Mouse (Mus musculus): Measurements from ENCODE around the gene Per1. TPM values are rescaled to one million over a fixed set of nuclear protein-coding genes. Genes with fewer than 3 reads are reported as not detected.
A peak's percentile ranks its signal among the peaks of the same experiment; 100 is the strongest.

Gene Per1
- polyA plus RNA-seq, 1 experiment from 2014 or later: 15.4 TPM

DNA sequence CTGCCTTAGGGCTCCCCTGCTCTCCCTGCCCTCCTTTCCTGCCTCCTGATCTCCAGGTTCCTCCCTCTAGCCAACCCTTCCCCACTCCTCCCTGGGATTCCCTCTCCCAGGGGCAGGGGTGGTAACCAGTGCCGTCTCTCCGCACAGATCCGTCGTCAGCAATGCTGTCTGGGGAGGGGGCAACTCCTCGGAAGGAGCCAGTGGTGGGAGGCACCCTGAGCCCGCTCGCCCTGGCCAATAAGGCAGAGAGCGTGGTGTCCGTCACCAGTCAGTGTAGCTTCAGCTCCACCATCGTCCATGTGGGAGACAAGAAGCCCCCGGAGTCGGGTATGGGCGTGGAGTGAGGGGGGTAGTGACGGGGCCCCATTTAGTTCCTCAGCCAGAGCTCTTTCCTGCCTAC, 9.5 kb downstream of the Per1 start:
- ATAC-seq (ENCODE audit: insufficient read depth, low FRiP score, low read depth): no peak
- 84% methylated on average over 14 of the region's 14 CpGs for WGBS

DNA sequence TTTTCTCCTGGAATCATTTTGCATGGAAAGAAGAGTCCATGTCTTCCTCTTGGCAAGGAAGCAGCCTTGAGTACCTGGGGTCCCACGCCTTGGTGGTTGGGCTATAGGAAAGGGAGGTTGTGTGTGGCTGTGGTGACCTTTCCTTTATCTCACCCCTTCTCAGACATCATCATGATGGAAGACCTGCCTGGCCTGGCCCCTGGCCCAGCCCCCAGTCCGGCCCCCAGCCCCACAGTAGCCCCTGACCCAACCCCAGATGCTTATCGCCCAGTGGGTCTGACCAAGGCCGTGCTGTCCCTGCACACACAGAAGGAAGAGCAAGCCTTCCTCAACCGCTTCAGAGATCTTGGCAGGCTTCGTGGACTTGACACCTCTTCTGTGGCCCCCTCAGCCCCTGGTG, 10.2 kb downstream of the Per1 start:
- Histone ChIP-seq H3K4me2 (no peak overlapping the region), H3K27ac (no peak overlapping the region), H3K4me1 (peaks cover 10% of the 10 kb centered on the region), H3K9me3 (no peaks in the 10 kb centered on the region), H3K4me3 (replicated peaks) (no peak overlapping the region), H3K9ac (no peak overlapping the region), H3K27me3 (replicated peaks) (no peaks in the 10 kb centered on the region), H3K36me3 (peaks cover 85% of the 10 kb centered on the region)
- WGBS: 80% methylated on average over 6 of the region's 6 CpGs
- no peak for ATAC-seq (ENCODE audit: insufficient read depth, low FRiP score, low read depth)

More for the DNA sequence above, 9.5 kb downstream of the Per1 start:
- H3K36me3 ChIP-seq: peaks cover 85% of the 10 kb centered on the region
- no peak overlapping the region for H3K4me2 ChIP-seq
- H3K4me1 ChIP-seq: peaks cover 11% of the 10 kb centered on the region
- no peak overlapping the region for H3K27ac ChIP-seq
- no peak overlapping the region for H3K4me3 ChIP-seq (replicated peaks)
- H3K9me3 ChIP-seq: no peaks in the 10 kb centered on the region
- no peaks in the 10 kb centered on the region for H3K27me3 ChIP-seq (replicated peaks)
- no peak overlapping the region for H3K9ac ChIP-seq

DNA sequence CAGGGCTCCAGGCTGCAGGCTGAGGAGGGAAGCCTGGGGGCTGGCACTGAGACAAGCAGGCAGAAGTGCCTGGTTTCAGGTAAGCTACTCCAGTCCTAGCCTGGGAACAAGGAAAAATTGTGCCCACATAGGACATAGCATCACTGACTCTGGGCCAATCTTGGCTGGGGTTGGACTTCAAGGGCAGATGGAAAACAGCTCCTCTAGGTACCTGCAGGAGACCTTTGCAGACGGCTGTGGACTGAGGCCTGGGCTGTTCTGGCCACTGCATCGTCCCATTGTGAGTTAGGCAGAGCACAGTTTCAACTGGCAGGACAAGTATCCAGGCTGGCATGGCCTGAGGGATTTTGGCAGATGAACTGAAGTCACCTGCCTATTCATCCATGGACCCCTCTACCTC, 10.8 kb downstream of the Per1 start:
- H3K36me3 ChIP-seq: peaks cover 81% of the 10 kb centered on the region
- ATAC-seq (ENCODE audit: insufficient read depth, low FRiP score, low read depth): no peak
- peaks cover 6% of the 10 kb centered on the region; the same call in 1 of the 2 replicates for H3K4me1 ChIP-seq

DNA sequence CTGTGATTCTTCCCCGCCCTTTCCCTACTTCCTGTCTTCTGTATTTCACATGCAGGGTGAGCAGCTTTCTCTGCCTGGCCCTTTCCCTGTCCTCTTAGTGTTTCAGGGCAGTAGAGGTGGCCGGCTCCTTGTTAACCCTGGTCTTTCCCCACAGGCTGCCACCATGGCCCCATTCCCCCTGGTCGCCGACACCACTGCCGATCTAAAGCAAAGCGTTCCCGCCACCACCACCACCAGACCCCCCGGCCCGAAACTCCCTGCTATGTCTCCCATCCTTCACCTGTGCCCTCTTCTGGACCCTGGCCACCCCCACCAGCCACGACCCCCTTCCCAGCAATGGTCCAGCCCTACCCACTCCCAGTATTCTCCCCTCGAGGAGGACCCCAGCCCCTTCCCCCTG, 11.3 kb downstream of the Per1 start:
- H3K4me3 ChIP-seq (replicated peaks): no peak overlapping the region
- H3K4me2 ChIP-seq: no peak overlapping the region
- H3K36me3 ChIP-seq: peaks cover 76% of the 10 kb centered on the region
- ATAC-seq (ENCODE audit: insufficient read depth, low FRiP score, low read depth): no peak
- H3K4me1 ChIP-seq: peaks cover 7% of the 10 kb centered on the region; the same call in 1 of the 2 replicates
- H3K27ac ChIP-seq: no peak overlapping the region
- whole genome bisulfite sequencing: 93% methylated on average over 11 of the region's 11 CpGs
- H3K27me3 ChIP-seq (replicated peaks): no peaks in the 10 kb centered on the region
- no peak overlapping the region for H3K9ac ChIP-seq
- H3K9me3 ChIP-seq: no peaks in the 10 kb centered on the region

More for the DNA sequence above, 10.8 kb downstream of the Per1 start:
- no peaks in the 10 kb centered on the region for H3K9me3 ChIP-seq
- H3K4me3 ChIP-seq (replicated peaks): no peak overlapping the region
- H3K27ac ChIP-seq: no peak overlapping the region
- H3K9ac ChIP-seq: no peak overlapping the region
- no peaks in the 10 kb centered on the region for H3K27me3 ChIP-seq (replicated peaks)
- no peak overlapping the region for H3K4me2 ChIP-seq
- WGBS: 85% methylated on average over 2 of the region's 2 CpGs

DNA sequence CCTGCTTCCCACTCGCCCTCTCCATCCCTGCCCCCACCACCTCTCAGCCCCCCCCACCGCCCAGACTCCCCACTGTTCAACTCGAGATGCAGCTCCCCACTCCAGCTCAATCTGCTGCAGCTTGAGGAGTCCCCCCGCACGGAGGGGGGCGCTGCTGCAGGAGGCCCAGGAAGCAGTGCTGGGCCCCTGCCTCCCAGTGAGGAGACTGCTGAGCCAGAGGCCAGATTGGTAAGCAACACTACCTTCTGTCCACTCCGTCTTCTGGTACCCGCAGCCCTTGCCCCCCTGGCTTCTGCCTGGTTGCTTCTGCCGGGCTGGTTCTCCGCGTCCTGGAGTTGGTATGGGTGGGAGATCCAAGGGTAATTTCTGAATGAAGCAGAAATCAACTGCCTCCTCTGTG, 11.8 kb downstream of the Per1 start:
- no peak for ATAC-seq (ENCODE audit: insufficient read depth, low FRiP score, low read depth)
- no peak overlapping the region for H3K9ac ChIP-seq
- 90% methylated on average over 11 of the region's 11 CpGs for WGBS
- no peak overlapping the region for H3K27ac ChIP-seq
- H3K36me3 ChIP-seq: peaks cover 72% of the 10 kb centered on the region
- peaks cover 9% of the 10 kb centered on the region; the same call in 1 of the 2 replicates for H3K4me1 ChIP-seq
- no peaks in the 10 kb centered on the region for H3K27me3 ChIP-seq (replicated peaks)
- H3K4me2 ChIP-seq: no peak overlapping the region
- no peaks in the 10 kb centered on the region for H3K9me3 ChIP-seq
- H3K4me3 ChIP-seq (replicated peaks): no peak overlapping the region

DNA sequence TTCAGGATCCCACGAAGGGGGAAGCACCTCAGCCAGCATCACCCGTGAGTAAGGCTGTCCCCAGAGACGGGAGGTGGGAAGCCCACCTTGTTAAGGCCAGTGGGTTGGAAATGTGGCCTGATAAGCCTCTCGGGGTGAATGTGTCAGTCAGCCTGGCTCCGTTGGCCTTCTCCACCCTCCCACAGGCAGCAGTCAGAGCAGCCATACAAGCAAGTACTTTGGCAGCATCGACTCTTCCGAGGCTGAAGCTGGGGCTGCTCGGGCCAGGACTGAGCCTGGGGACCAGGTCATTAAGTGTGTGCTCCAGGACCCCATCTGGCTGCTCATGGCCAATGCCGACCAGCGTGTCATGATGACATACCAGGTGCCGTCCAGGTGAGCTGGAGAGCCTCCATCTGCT, 12.7 kb downstream of the Per1 start:
- Histone ChIP-seq H3K4me1 (peaks cover 9% of the 10 kb centered on the region; the same call in 1 of the 2 replicates), H3K27me3 (replicated peaks) (no peaks in the 10 kb centered on the region), H3K9me3 (no peaks in the 10 kb centered on the region), H3K36me3 (peaks cover 64% of the 10 kb centered on the region), H3K27ac (no peak overlapping the region), H3K4me3 (replicated peaks) (no peak overlapping the region), H3K4me2 (no peak overlapping the region), H3K9ac (no peak overlapping the region)
- WGBS: 87% methylated on average over 11 of the region's 11 CpGs
- no peak for ATAC-seq (ENCODE audit: insufficient read depth, low FRiP score, low read depth)

DNA sequence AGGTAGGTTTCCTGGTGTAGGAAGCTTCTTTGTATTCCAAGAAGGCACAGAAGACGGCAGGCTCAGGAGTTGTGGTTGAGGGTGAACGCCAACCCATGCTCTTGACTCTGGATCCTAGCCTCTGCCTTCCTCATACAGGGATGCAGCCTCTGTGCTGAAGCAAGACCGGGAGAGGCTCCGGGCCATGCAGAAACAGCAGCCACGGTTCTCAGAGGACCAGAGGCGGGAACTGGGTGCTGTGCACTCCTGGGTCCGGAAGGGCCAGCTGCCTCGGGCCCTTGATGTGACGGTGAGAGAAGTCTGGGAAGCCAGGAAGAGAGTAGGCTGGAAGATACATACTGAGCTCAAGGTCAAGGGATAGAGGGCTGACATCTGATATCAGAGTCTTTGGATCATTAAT, 13.2 kb downstream of the Per1 start:
- ATAC-seq (ENCODE audit: insufficient read depth, low FRiP score, low read depth): no peak
- Histone ChIP-seq H3K27ac (no peak overlapping the region), H3K27me3 (replicated peaks) (no peaks in the 10 kb centered on the region), H3K4me2 (no peak overlapping the region), H3K9me3 (no peaks in the 10 kb centered on the region), H3K4me1 (peaks cover 9% of the 10 kb centered on the region; the same call in 1 of the 2 replicates), H3K36me3 (peaks cover 58% of the 10 kb centered on the region), H3K4me3 (replicated peaks) (no peak overlapping the region), H3K9ac (no peak overlapping the region)
- WGBS: 94% methylated on average over 9 of the region's 9 CpGs

DNA sequence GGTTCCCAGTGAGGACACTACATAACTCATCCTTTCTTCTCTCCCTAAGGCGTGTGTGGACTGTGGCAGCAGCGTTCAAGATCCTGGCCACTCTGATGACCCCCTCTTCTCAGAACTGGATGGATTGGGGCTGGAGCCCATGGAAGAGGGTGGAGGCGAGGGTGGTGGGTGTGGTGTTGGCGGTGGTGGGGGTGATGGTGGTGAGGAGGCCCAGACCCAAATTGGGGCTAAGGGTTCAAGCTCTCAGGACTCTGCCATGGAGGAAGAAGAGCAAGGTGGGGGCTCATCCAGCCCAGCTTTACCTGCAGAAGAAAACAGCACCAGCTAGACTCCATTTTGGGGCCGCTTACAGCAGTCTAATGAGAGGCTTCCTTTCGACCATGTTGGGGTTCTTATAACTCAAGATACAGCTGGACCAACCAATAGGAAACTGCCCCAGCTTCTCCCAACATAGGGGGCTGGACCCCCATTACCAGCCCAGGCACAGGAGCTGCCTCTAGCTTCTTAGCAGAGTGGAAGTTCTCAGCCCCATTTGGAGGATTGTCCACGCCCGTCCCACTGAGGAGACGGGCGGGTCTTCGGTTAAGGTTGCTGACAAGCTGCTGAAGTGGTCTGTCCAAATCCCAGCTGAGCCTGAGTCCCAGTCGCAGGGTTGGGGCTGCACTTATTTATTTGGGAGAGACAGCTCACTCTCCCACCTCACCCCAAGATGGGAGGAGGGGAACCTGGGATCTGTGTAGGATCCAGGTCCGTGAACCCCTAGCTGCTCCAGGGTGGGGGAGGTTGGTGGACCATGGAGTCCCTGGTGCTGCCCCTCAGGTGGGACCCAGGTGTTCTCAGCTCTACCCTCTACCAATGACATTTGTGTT, 14.2 kb downstream of the Per1 start:
- H3K4me3 ChIP-seq (replicated peaks): no peak overlapping the region
- H3K27me3 ChIP-seq (replicated peaks): no peaks in the 10 kb centered on the region
- H3K9me3 ChIP-seq: no peaks in the 10 kb centered on the region
- H3K36me3 ChIP-seq: peaks cover 48% of the 10 kb centered on the region
- H3K4me2 ChIP-seq: no peak overlapping the region
- H3K27ac ChIP-seq: 0 out of 2 replicates have a peak overlapping the region, but pooled peaks have one; percentile 63
- H3K4me1 ChIP-seq: peaks cover 9% of the 10 kb centered on the region; the same call in 1 of the 2 replicates
- ATAC-seq (ENCODE audit: insufficient read depth, low FRiP score, low read depth): no peak
- no peak overlapping the region for H3K9ac ChIP-seq
- 79% methylated on average over 13 of the region's 13 CpGs for WGBS

DNA sequence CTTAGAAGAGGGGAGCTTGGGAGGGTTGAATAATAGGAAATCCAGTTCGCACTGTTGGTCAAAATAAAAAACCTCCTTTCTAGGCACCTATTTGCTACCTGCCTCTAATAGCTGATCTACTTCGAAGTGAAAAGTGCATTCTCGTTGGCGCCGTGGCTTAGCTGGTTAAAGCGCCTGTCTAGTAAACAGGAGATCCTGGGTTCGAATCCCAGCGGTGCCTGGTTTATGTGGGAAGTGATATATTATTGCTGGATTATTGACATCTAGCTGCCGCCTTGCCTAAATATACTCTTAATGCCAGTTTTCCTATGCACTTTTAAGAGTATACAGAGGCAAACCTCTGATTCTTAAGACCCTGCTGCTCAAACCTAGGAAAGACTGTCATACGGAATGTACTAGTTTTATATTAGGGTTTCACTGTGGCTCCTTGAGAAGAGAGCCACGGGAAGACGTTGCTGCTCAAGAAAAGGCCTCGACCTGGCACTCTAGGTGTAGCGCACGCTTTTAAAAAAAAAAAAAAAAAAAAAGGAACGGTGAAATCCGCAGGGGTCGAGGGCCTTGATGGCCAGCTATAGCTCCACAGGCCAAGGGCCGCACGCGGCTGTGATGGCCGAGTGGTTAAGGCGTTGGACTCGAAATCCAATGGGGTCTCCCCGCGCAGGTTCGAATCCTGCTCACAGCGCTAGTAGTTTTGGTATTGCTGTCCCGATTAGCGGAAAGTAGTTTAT, 15.5 kb downstream of the Per1 start:
- 2% methylated on average over 30 of the region's 30 CpGs for WGBS
- peak overlapping the region; percentile 63 for H3K27ac ChIP-seq

DNA sequence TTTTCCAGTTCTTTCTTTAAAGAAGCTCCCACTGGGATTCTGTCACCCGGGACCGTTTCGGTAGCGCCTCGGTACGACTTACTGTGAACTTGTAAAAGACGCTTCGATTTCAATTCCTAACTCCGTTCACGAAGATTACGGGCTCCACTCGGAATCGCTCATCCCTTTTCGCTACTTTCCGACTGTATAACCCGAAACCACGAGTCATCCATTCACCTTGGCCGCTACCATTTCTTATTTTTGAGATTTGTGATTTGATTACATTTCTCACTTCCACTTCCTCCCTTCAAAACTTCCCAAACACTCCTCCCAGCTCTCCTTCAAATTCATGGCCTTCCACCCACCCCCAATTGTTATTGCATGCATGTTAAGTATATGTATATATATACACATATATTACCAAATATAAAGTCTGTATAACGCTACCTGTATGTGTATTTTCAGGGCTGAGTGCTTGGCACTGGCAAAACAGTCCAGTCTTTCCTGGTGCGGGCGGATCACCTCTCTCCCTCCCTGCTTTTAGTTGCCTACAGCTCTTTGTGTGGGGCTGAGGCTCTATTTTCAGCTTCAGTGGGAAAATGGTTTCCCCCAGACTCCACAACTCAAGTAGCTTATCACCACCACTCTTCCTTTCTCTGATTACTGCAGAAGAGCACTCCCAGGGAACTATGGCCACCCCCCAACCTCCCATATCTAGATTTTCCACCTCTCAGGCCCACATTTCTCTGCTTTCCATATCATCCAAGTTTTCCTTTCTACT, 16.2 kb downstream of the Per1 start:
- Histone ChIP-seq H3K27ac (no peak overlapping the region), H3K9me3 (no peaks in the 10 kb centered on the region), H3K4me1 (peaks cover 9% of the 10 kb centered on the region; the same call in 1 of the 2 replicates), H3K27me3 (replicated peaks) (no peaks in the 10 kb centered on the region), H3K4me2 (peak overlapping the region; percentile 61), H3K36me3 (peaks cover 28% of the 10 kb centered on the region), H3K4me3 (replicated peaks) (peak overlapping the region; percentile 50), H3K9ac (peak overlapping the region; percentile 26; the same call in 1 of the 2 replicates)
- no peak for ATAC-seq (ENCODE audit: insufficient read depth, low FRiP score, low read depth)
- 8% methylated on average over 21 of the region's 21 CpGs for WGBS

More for the DNA sequence above, 15.5 kb downstream of the Per1 start:
- peaks cover 9% of the 10 kb centered on the region; the same call in 1 of the 2 replicates for H3K4me1 ChIP-seq
- no peaks in the 10 kb centered on the region for H3K9me3 ChIP-seq
- peak overlapping the region; percentile 61 for H3K4me2 ChIP-seq
- H3K36me3 ChIP-seq: peaks cover 36% of the 10 kb centered on the region
- H3K4me3 ChIP-seq (replicated peaks): peak overlapping the region; percentile 50
- ATAC-seq (ENCODE audit: insufficient read depth, low FRiP score, low read depth): peak; percentile 44; the same call in 1 of the 2 replicates
- H3K9ac ChIP-seq: peak overlapping the region; percentile 26; the same call in 1 of the 2 replicates
- no peaks in the 10 kb centered on the region for H3K27me3 ChIP-seq (replicated peaks)

DNA sequence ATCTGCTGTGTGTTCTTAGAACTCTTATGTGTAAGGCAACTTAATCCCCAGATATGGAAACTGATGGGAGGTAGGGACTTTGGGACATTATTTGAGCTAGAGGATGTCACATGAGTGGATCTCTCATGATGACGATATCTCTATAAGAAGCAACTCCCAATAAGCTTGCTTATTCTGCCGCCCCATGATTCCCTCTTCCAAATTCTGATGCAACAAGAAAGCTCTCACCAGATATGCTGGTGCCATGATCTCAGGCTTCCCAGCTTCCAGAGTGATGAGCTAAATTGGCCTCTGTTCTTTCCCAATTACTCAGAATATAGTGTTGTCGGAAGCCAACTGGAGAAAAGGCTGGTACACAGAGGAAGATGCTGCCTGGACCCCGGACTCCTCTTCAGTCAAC, 16.8 kb downstream of the Per1 start:
- no peak overlapping the region for H3K9ac ChIP-seq
- H3K27me3 ChIP-seq (replicated peaks): no peaks in the 10 kb centered on the region
- peaks cover 11% of the 10 kb centered on the region; the same call in 1 of the 2 replicates for H3K4me1 ChIP-seq
- WGBS: 66% methylated on average over 4 of the region's 4 CpGs
- ATAC-seq (ENCODE audit: insufficient read depth, low FRiP score, low read depth): no peak
- H3K9me3 ChIP-seq: no peaks in the 10 kb centered on the region
- H3K4me3 ChIP-seq (replicated peaks): no peak overlapping the region
- H3K4me2 ChIP-seq: no peak overlapping the region
- peaks cover 24% of the 10 kb centered on the region for H3K36me3 ChIP-seq
- H3K27ac ChIP-seq: no peak overlapping the region
